Mouse (Mus musculus) heart, adult 2 months (tissue): Measurements from ENCODE around the gene Olfr1302.

Experiments
- CTCF ChIP-seq: fragments of 200-600 bp; IDR thresholded peaks from 2 replicates; pipeline ENCODE4 v1.8.1; 2022; ENCODE audit warnings: antibody characterized with exemption, mild to moderate bottlenecking, moderate library complexity
- EP300 ChIP-seq: fragments of 200-500 bp; IDR thresholded peaks from 2 replicates; pipeline ENCODE4 v1.6.1; 2011; ENCODE audit warnings: low read depth, low read length, control low read depth; ENCODE audit not compliant: insufficient read depth
- POLR2A ChIP-seq: fragments of 200-500 bp; IDR thresholded peaks from 2 replicates; pipeline ENCODE4 v1.6.1; 2011; ENCODE audit warnings: mild to moderate bottlenecking, low read depth, low read length, control low read depth; ENCODE audit not compliant: insufficient read depth

DNA sequence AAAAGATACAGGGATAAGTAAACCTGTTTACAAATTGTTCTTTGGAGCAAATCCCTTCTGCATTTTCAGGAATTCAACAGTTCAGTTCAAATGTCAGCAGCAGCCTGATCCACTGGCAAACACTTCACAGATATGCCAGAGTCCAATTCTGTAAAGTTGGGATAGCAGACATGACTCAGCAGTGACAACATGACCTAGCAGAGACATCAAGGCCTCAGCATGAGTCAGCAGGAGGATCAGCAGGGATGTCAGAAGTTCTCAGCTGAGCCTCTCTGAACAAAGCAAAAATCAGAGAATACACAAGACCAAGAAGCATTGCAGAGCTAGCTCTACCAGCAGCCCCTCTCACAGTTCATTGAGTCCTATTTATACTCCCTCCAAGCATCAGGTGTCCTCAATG is 35.7 kb downstream of the Olfr1302 start:
- TF ChIP-seq CTCF (no peak), POLR2A (no peak), EP300 (no peak)
